9 mouse cellular contexts compared by ENCODE assay signal in genomic region chrX:169037401-169037800, GRCm38 (mm10).
DNase-seq lines count a peak whose midpoint lies in the region; ATAC-seq lines count a peak whose summit lies in the region.
"Had no signal": no experiment of that assay in that cellular context is flagged by ENCODE, and none has a peak within 500 bp of the region (broad histone marks: within the 10 kb centered on the region; RNA-seq: fewer than 3 reads in every experiment).

No protein-coding gene starts in this region.

- H3K9me3 ChIP-seq in heart, embryonic 15.5 days (replicated peaks) = no peaks in the 10 kb centered on the region
- H3K9me3 ChIP-seq in lung, embryonic 15.5 days = no peaks in the 10 kb centered on the region
- no peaks in the 10 kb centered on the region for H3K9me3 ChIP-seq in intestine, embryonic 14.5 days (ENCODE audit: control insufficient read depth, low read length)
- no peaks in the 10 kb centered on the region for H3K9me3 ChIP-seq in neural tube, embryonic 15.5 days (replicated peaks)

- ATAC-seq in heart, embryonic 15.5 days (replicated peaks; ENCODE audit: insufficient number of reproducible peaks, insufficient read depth, low FRiP score, low read depth) = no peak
- no peak for ATAC-seq in lung, embryonic 15.5 days (ENCODE audit: borderline replicate concordance, extremely low read depth, low FRiP score, low TSS enrichment)
- ATAC-seq in intestine, embryonic 14.5 days (replicated peaks; ENCODE audit: low FRiP score, low TSS enrichment, low read depth) = no peak
- no peak for ATAC-seq in neural tube, embryonic 15.5 days (ENCODE audit: low FRiP score)
- ATAC-seq: inflammation-experienced regulatory T-cells, adult 6 months had no signal

- H3K4me1 ChIP-seq in heart, embryonic 15.5 days (replicated peaks) = no peaks in the 10 kb centered on the region
- H3K4me1 ChIP-seq in lung, embryonic 15.5 days = 0 out of 2 replicates have a peak, but pooled peaks cover 4% of the 10 kb centered on the region
- no peaks in the 10 kb centered on the region for H3K4me1 ChIP-seq in intestine, embryonic 14.5 days (replicated peaks; ENCODE audit: control insufficient read depth, insufficient read depth, low read length)
- H3K4me1 ChIP-seq in neural tube, embryonic 15.5 days = peaks cover 4% of the 10 kb centered on the region; the same call in 1 of the 2 replicates

- peak overlapping the region; percentile 67 for H3K4me2 ChIP-seq in heart, embryonic 15.5 days
- H3K4me2 ChIP-seq in lung, embryonic 15.5 days = peak overlapping the region; percentile 58
- H3K4me2 ChIP-seq in intestine, embryonic 14.5 days (ENCODE audit: low read length) = peak overlapping the region; percentile 49
- peak overlapping the region; percentile 64 for H3K4me2 ChIP-seq in neural tube, embryonic 15.5 days

- intact Hi-C loops in heart, postnatal 25 days (cut with DNase I) = loop anchor here (5.0 kb wide), 1 partner anchor 260 kb away; no protein-coding TSS in a partner anchor

- no peak for DNase-seq in heart, postnatal 25 days (ENCODE audit: low spot score)
- DNase-seq in lung, adult 18-20 months = no peak
- no peak for DNase-seq in intestine, embryonic 14.5 days (ENCODE audit: low spot score)
- no peak for DNase-seq in spleen, postnatal 10 days (ENCODE audit: low spot score in 2 of 2)
- DNase-seq: cerebellum, adult 9-11 months had no signal

- 42% methylated on average over 4 of the region's 4 CpGs for WGBS in heart, embryonic 15.5 days
- 30% methylated on average over 4 of the region's 4 CpGs for WGBS in lung, embryonic 15.5 days
- WGBS in intestine, embryonic 14.5 days = 57% methylated on average over 4 of the region's 4 CpGs
- 67% methylated on average over 4 of the region's 4 CpGs for WGBS in neural tube, embryonic 15.5 days

- no peaks in the 10 kb centered on the region for H3K27me3 ChIP-seq in heart, embryonic 15.5 days
- H3K27me3 ChIP-seq in lung, embryonic 15.5 days = peaks cover 8% of the 10 kb centered on the region; the same call in 1 of the 2 replicates
- H3K27me3 ChIP-seq in intestine, embryonic 14.5 days (replicated peaks; ENCODE audit: control insufficient read depth, insufficient read depth, low read length) = peaks cover 14% of the 10 kb centered on the region; the same call in 1 of the 2 replicates
- H3K27me3 ChIP-seq in neural tube, embryonic 15.5 days (replicated peaks) = peaks cover 11% of the 10 kb centered on the region; the same call in 1 of the 2 replicates

- no peak overlapping the region for H3K27ac ChIP-seq in heart, embryonic 15.5 days
- H3K27ac ChIP-seq in lung, embryonic 15.5 days = no peak overlapping the region
- H3K27ac ChIP-seq in intestine, embryonic 14.5 days (ENCODE audit: low read depth) = no peak overlapping the region
- no peak overlapping the region for H3K27ac ChIP-seq in neural tube, embryonic 15.5 days (replicated peaks)

- no peak overlapping the region for H3K9ac ChIP-seq in heart, embryonic 15.5 days
- no peak overlapping the region for H3K9ac ChIP-seq in lung, embryonic 15.5 days
- H3K9ac ChIP-seq in intestine, embryonic 14.5 days (ENCODE audit: low read length) = no peak overlapping the region
- no peak overlapping the region for H3K9ac ChIP-seq in neural tube, embryonic 15.5 days (replicated peaks)

- peak overlapping the region; percentile 54; the same call in 1 of the 2 replicates for H3K4me3 ChIP-seq in heart, embryonic 15.5 days
- H3K4me3 ChIP-seq in lung, embryonic 15.5 days = peak overlapping the region; percentile 47
- peak overlapping the region; percentile 44 for H3K4me3 ChIP-seq in intestine, embryonic 14.5 days (ENCODE audit: low read depth, low read length)
- peak overlapping the region; percentile 41 for H3K4me3 ChIP-seq in neural tube, embryonic 15.5 days (replicated peaks)

- H3K36me3 ChIP-seq in heart, embryonic 15.5 days = no peaks in the 10 kb centered on the region
- no peaks in the 10 kb centered on the region for H3K36me3 ChIP-seq in lung, embryonic 15.5 days
- H3K36me3 ChIP-seq in intestine, embryonic 14.5 days (ENCODE audit: control insufficient read depth, insufficient read depth, low read length) = no peaks in the 10 kb centered on the region
- no peaks in the 10 kb centered on the region for H3K36me3 ChIP-seq in neural tube, embryonic 15.5 days
